Comparison of ENCODE assay signal across 8 mouse cellular contexts in the genomic region with DNA sequence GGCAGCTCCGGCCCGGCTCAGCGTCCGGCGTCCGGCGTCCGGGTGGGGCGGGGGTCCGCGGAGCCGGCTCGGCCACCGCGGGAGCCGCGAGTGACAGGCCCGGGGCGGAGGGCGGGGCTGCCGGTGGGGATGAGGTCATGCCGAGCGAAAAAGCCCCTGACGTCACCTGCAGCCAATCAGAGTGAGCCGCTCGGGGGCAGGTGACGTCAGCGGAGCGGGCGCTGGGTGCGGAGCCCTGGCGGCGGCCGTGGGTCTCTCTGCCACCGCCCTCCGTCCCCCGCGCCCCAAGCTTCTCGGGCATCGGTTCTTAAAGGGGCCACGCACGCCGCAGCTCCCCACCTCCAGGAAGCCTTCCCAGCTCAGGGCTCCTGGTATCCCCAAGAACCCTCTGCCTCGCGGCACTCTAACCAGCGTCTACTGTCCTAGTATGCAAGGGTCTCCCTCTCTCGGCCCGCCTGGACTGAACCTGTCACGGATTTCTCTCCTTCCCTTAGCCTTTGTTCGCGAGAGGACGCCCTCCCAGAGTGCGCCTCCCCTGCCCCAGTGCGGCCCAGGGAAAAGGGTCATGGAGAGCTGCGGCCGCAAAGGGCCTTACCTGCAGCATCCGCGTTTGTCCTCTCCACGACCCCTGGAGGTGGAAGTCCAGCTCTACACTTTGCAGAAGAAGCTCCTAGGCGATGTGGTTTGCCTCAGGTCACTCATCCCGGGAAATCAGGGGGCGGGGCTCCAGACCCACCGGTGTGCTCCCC. TPM values are rescaled to one million over a fixed set of nuclear protein-coding genes. Genes with fewer than 3 reads are reported as not detected.
DNase-seq lines count a peak whose midpoint lies in the region; ATAC-seq and TF ChIP-seq lines count a peak whose summit lies in the region.

Gene Dusp8 (minus strand): TSS at position 661 of the 749 bp plus-strand sequence.

- no peaks in the 10 kb centered on the region for H3K27me3 ChIP-seq in hindbrain, embryonic 16.5 days (replicated peaks; ENCODE audit: control insufficient read depth, insufficient read depth, low read length)

- H3K4me2 ChIP-seq in hindbrain, embryonic 16.5 days (ENCODE audit: low read length) = peak within 1 kb of the TSS; percentile 89

- DNase-seq in ZHBTc4 (ENCODE audit: low read depth, low spot score) = peak; percentile 92
- DNase-seq in gastrocnemius, adult 2 months = peak; percentile 97
- peak; percentile 93 for DNase-seq in left cerebral cortex, adult 11 months (ENCODE audit: low spot score)
- peak; percentile 94 for DNase-seq in lung, postnatal 36 days
- peak; percentile 96 for DNase-seq in retina, embryonic 14.5 days (ENCODE audit: low spot score)
- DNase-seq in thymus, postnatal 36 days = peak; percentile 85

- peak within 1 kb of the TSS; percentile 97 for H3K27ac ChIP-seq in gastrocnemius, adult 2 months
- peak within 1 kb of the TSS; percentile 96 for H3K27ac ChIP-seq in hindbrain, embryonic 16.5 days (ENCODE audit: low read depth, low read length)

- no peaks in the 10 kb centered on the region for H3K9me3 ChIP-seq in hindbrain, embryonic 16.5 days (ENCODE audit: control insufficient read depth, low read length)

- intact Hi-C loops in gastrocnemius, adult 2 months (cut with DNase I) = loop anchor here (5.0 to 10.0 kb wide), 3 partner anchors 33 to 191 kb away; partner anchors contain the start of gene Mob2

- peak; percentile 71 for ATAC-seq in common myeloid progenitor, adult 5-6 weeks (replicated peaks; ENCODE audit: low read depth, poor library complexity, severe bottlenecking)
- peak; percentile 83 for ATAC-seq in hindbrain, embryonic 16.5 days

- H3K4me1 ChIP-seq in hindbrain, embryonic 16.5 days (ENCODE audit: control insufficient read depth, insufficient read depth, low read depth, low read length) = peaks cover 41% of the 10 kb centered on the region

- peak within 1 kb of the TSS; percentile 98 for H3K9ac ChIP-seq in hindbrain, embryonic 16.5 days (ENCODE audit: low read depth, low read length)

- 0% methylated on average over 59 of the region's 63 CpGs for WGBS in hindbrain, embryonic 16.5 days

- H3K36me3 ChIP-seq in hindbrain, embryonic 16.5 days (ENCODE audit: control insufficient read depth, insufficient read depth, low read length) = no peaks in the 10 kb centered on the region

- peak within 1 kb of the TSS; percentile 96 for H3K4me3 ChIP-seq in gastrocnemius, adult 2 months
- H3K4me3 ChIP-seq in hindbrain, embryonic 16.5 days (ENCODE audit: low read length) = peak within 1 kb of the TSS; percentile 81

- peak; percentile 37 for TF ChIP-seq CTCF in gastrocnemius, adult 2 months (IDR thresholded peaks at IDR 0.05)

RNA-seq across cellular contexts. Expression of gene Dusp8, which starts in this region (rescaled TPM):
- total RNA-seq in common myeloid progenitor, adult 5-6 weeks (2017) = under 0.01 TPM in 1 of 2 replicates, not detected in the other
- total RNA-seq in gastrocnemius, adult 2 months (2021) = 10 to 100 TPM; 20.5 to 44.4 TPM
- 109 and 117 TPM in 2 replicates for polyA plus RNA-seq in hindbrain, embryonic 16.5 days (2015; fragmentation: Nextera tagmentation; extraction: Ambion mirVana)

Comparison
In these comparisons a context has a peak if more than half of its experiments do, and no peak if none do; other contexts are left out.
1. Peak in every context shown above with its lines: DNase-seq, ATAC-seq, H3K4me3 ChIP-seq and H3K27ac ChIP-seq.
2. RNA of gene Dusp8 (total RNA-seq): 20.5 to 44.4 TPM in gastrocnemius, adult 2 months; under 0.01 TPM in common myeloid progenitor, adult 5-6 weeks; every median in the first group is over 10 times any median in the second.
3. Peak in ATAC-seq in common myeloid progenitor, adult 5-6 weeks; RNA of the gene not detected or under 1 TPM.